Mouse (Mus musculus): ENCODE data around the gene Slc25a26. TPM values are rescaled to one million over a fixed set of nuclear protein-coding genes. Genes with fewer than 3 reads are reported as not detected.

The Slc25a26 gene
- polyA plus RNA-seq (2016; fragmentation: Nextera tagmentation; extraction: Ambion mirVana): 7.2 and 8.0 TPM in 2 replicates

- under 1% methylated on average over 37 of the region's 37 CpGs for WGBS
- Histone ChIP-seq H3K9ac (peak within 1 kb of the TSS; percentile 52), H3K36me3 (replicated peaks) (no peaks in the 10 kb centered on the region), H3K4me3 (replicated peaks) (peak within 1 kb of the TSS; percentile 64), H3K27ac (no peak within 1 kb of the TSS), H3K4me2 (peak within 1 kb of the TSS; percentile 78), H3K27me3 (no peaks in the 10 kb centered on the region; the same call in 1 of the 2 replicates), H3K9me3 (no peaks in the 10 kb centered on the region), H3K4me1 (peaks cover 8% of the 10 kb centered on the region)
- peak; percentile 98 for ATAC-seq (ENCODE audit: low FRiP score)
Measured at GRCm38 (mm10) chr6:94499897-94500623, at the start of gene Slc25a26. Gene Slc25a26, plus strand, starts transcription at chr6:94500331.

GRCm38 (mm10) chr6:94464037-94464891 is 35.9 kb upstream of the Slc25a26 start:
- H3K9ac ChIP-seq: no peak overlapping the region
- H3K4me3 ChIP-seq (replicated peaks): peak overlapping the region; percentile 25
- H3K36me3 ChIP-seq (replicated peaks): no peaks in the 10 kb centered on the region
- peak overlapping the region; percentile 52 for H3K4me2 ChIP-seq
- ATAC-seq (ENCODE audit: low FRiP score): peak; percentile 95
- H3K27me3 ChIP-seq: no peaks in the 10 kb centered on the region
- no peaks in the 10 kb centered on the region for H3K9me3 ChIP-seq
- H3K4me1 ChIP-seq: peaks cover 16% of the 10 kb centered on the region
- peak overlapping the region; percentile 50; the same call in 1 of the 2 replicates for H3K27ac ChIP-seq
- 2% methylated on average over 12 of the region's 12 CpGs for WGBS

- 61% methylated on average over 5 of the region's 5 CpGs for WGBS
- no peak for ATAC-seq (ENCODE audit: low FRiP score)
- Histone ChIP-seq H3K9ac (no peak overlapping the region), H3K36me3 (replicated peaks) (no peaks in the 10 kb centered on the region), H3K4me3 (replicated peaks) (no peak overlapping the region), H3K4me2 (no peak overlapping the region), H3K4me1 (peaks cover 16% of the 10 kb centered on the region), H3K27ac (no peak overlapping the region), H3K27me3 (no peaks in the 10 kb centered on the region), H3K9me3 (no peaks in the 10 kb centered on the region)
Measured at GRCm38 (mm10) chr6:94466508-94467205, 33.5 kb upstream of the Slc25a26 start.

GRCm38 (mm10) chr6:94492739-94493138 is 7.4 kb upstream of the Slc25a26 start:
- Histone ChIP-seq H3K4me3 (replicated peaks) (no peak overlapping the region), H3K4me2 (no peak overlapping the region), H3K4me1 (no peaks in the 10 kb centered on the region), H3K9me3 (no peaks in the 10 kb centered on the region), H3K9ac (no peak overlapping the region), H3K27ac (no peak overlapping the region), H3K27me3 (no peaks in the 10 kb centered on the region), H3K36me3 (replicated peaks) (no peaks in the 10 kb centered on the region)
- 55% methylated on average over 2 of the region's 2 CpGs for WGBS
- ATAC-seq (ENCODE audit: low FRiP score): no peak

- no peak overlapping the region for H3K4me3 ChIP-seq (replicated peaks)
- H3K9ac ChIP-seq: no peak overlapping the region
- no peak overlapping the region for H3K27ac ChIP-seq
- H3K9me3 ChIP-seq: no peaks in the 10 kb centered on the region
- peaks cover 8% of the 10 kb centered on the region for H3K4me1 ChIP-seq
- no peak for ATAC-seq (ENCODE audit: low FRiP score)
- no peaks in the 10 kb centered on the region for H3K36me3 ChIP-seq (replicated peaks)
- H3K27me3 ChIP-seq: no peaks in the 10 kb centered on the region
- WGBS: 69% methylated on average over 6 of the region's 6 CpGs
- no peak overlapping the region for H3K4me2 ChIP-seq
Measured at GRCm38 (mm10) chr6:94503963-94504362, 3.8 kb downstream of the Slc25a26 start.

GRCm38 (mm10) chr6:94507921-94508320 is 7.8 kb downstream of the Slc25a26 start:
- Histone ChIP-seq H3K4me3 (replicated peaks) (no peak overlapping the region), H3K4me2 (no peak overlapping the region), H3K36me3 (replicated peaks) (no peaks in the 10 kb centered on the region), H3K27me3 (no peaks in the 10 kb centered on the region), H3K4me1 (no peaks in the 10 kb centered on the region), H3K9ac (no peak overlapping the region), H3K9me3 (no peaks in the 10 kb centered on the region), H3K27ac (no peak overlapping the region)
- WGBS: 87% methylated on average over 6 of the region's 6 CpGs
- no peak for ATAC-seq (ENCODE audit: low FRiP score)

GRCm38 (mm10) chr6:94508807-94509206 is 8.7 kb downstream of the Slc25a26 start:
- Histone ChIP-seq H3K36me3 (replicated peaks) (no peaks in the 10 kb centered on the region), H3K4me3 (replicated peaks) (no peak overlapping the region), H3K4me2 (no peak overlapping the region), H3K9ac (no peak overlapping the region), H3K4me1 (no peaks in the 10 kb centered on the region), H3K27ac (no peak overlapping the region), H3K9me3 (no peaks in the 10 kb centered on the region), H3K27me3 (no peaks in the 10 kb centered on the region)
- no peak for ATAC-seq (ENCODE audit: low FRiP score)
- WGBS: 73% methylated on average over 2 of the region's 2 CpGs

- Histone ChIP-seq H3K4me2 (no peak overlapping the region), H3K4me3 (replicated peaks) (no peak overlapping the region), H3K9ac (no peak overlapping the region), H3K27me3 (no peaks in the 10 kb centered on the region), H3K4me1 (no peaks in the 10 kb centered on the region), H3K9me3 (no peaks in the 10 kb centered on the region), H3K36me3 (replicated peaks) (no peaks in the 10 kb centered on the region), H3K27ac (no peak overlapping the region)
- ATAC-seq (ENCODE audit: low FRiP score): no peak
- WGBS: 82% methylated on average over 6 of the region's 6 CpGs
Measured at GRCm38 (mm10) chr6:94509220-94509619, 9.1 kb downstream of the Slc25a26 start.

GRCm38 (mm10) chr6:94518171-94518570 is 18.0 kb downstream of the Slc25a26 start:
- Histone ChIP-seq H3K4me3 (replicated peaks) (no peak overlapping the region), H3K9me3 (no peaks in the 10 kb centered on the region), H3K4me2 (no peak overlapping the region), H3K4me1 (no peaks in the 10 kb centered on the region), H3K9ac (no peak overlapping the region), H3K27me3 (no peaks in the 10 kb centered on the region), H3K27ac (no peak overlapping the region), H3K36me3 (replicated peaks) (no peaks in the 10 kb centered on the region)
- 97% methylated on average over 6 of the region's 6 CpGs for WGBS
- no peak for ATAC-seq (ENCODE audit: low FRiP score)

GRCm38 (mm10) chr6:94524335-94524734 is 24.2 kb downstream of the Slc25a26 start:
- Histone ChIP-seq H3K27ac (no peak overlapping the region), H3K27me3 (no peaks in the 10 kb centered on the region), H3K9me3 (no peaks in the 10 kb centered on the region), H3K9ac (no peak overlapping the region), H3K4me1 (no peaks in the 10 kb centered on the region), H3K4me3 (replicated peaks) (no peak overlapping the region), H3K36me3 (replicated peaks) (no peaks in the 10 kb centered on the region), H3K4me2 (no peak overlapping the region)
- 32% methylated on average over 2 of the region's 2 CpGs for WGBS
- no peak for ATAC-seq (ENCODE audit: low FRiP score)

- Histone ChIP-seq H3K36me3 (replicated peaks) (no peaks in the 10 kb centered on the region), H3K4me1 (no peaks in the 10 kb centered on the region), H3K9me3 (no peaks in the 10 kb centered on the region), H3K4me3 (replicated peaks) (no peak overlapping the region), H3K27me3 (no peaks in the 10 kb centered on the region), H3K9ac (no peak overlapping the region), H3K4me2 (no peak overlapping the region), H3K27ac (no peak overlapping the region)
- no peak for ATAC-seq (ENCODE audit: low FRiP score)
- 89% methylated on average over 7 of the region's 7 CpGs for WGBS
Measured at GRCm38 (mm10) chr6:94530756-94531155, 30.6 kb downstream of the Slc25a26 start.

- 84% methylated on average over 4 of the region's 4 CpGs for WGBS
- H3K27me3 ChIP-seq: no peaks in the 10 kb centered on the region
- peaks cover 3% of the 10 kb centered on the region; the same call in 1 of the 2 replicates for H3K4me1 ChIP-seq
- no peak overlapping the region for H3K27ac ChIP-seq
- H3K4me3 ChIP-seq (replicated peaks): no peak overlapping the region
- no peaks in the 10 kb centered on the region for H3K36me3 ChIP-seq (replicated peaks)
- no peak overlapping the region for H3K9ac ChIP-seq
- no peak for ATAC-seq (ENCODE audit: low FRiP score)
- no peak overlapping the region for H3K4me2 ChIP-seq
- no peaks in the 10 kb centered on the region for H3K9me3 ChIP-seq
Measured at GRCm38 (mm10) chr6:94532086-94532485, 32.0 kb downstream of the Slc25a26 start.
